Mouse (Mus musculus) layer of hippocampus, adult 9-11 months (tissue): ENCODE results near the gene Slc35e3.

Experiments
- DNase-seq: peaks from one replicate; pipeline ENCODE4 v3.0.0; 2022

Gene Slc35e3

DNA sequence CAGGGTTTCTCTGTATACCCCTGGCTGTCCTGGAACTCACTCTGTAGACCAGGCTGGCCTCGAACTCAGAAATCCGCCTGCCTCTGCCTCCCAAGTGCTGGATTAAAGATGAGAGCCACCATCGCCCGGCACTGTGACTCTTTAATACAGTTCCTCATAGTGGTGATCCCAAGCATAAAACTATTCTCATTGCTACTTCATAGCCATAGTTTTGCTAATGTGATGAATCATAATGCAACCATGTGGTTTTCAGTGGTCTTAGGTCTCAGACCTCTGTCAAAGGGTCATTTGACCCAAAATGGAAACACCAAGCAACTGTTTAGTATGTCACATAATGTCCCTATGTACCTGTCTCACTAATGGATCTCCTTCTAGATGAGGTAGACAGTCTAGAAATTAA, 50.6 kb downstream of the Slc35e3 start:
- no peak for DNase-seq

DNA sequence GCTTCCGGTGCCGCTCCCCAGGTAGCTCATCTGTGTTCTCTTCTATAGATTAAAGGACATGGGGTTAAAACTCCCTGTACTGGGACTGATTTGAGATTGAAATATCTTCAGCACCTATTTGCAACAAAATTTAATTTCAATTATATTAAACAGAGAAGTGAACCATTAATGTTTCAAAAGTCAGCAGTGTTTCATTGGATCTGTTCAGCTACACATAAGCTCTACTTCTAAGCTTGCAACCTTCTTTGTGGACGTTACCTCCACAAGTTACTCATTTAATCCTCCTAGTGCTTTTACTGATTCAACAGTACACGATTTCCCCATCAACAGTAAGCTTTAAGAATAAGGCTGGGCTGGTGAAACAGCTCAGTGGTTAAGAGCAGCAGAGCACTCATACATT, 51.1 kb downstream of the Slc35e3 start:
- DNase-seq, result no peak

GRCm38 (mm10) chr10:117694255-117694953, 51.8 kb downstream of the Slc35e3 start:
- no peak for DNase-seq

- no peak for DNase-seq
Measured at GRCm38 (mm10) chr10:117692953-117693352, 53.2 kb downstream of the Slc35e3 start.

GRCm38 (mm10) chr10:117692173-117692572, 54.0 kb downstream of the Slc35e3 start:
- DNase-seq, result no peak

- no peak for DNase-seq
Measured at GRCm38 (mm10) chr10:117691389-117691968, 54.7 kb downstream of the Slc35e3 start.

DNA sequence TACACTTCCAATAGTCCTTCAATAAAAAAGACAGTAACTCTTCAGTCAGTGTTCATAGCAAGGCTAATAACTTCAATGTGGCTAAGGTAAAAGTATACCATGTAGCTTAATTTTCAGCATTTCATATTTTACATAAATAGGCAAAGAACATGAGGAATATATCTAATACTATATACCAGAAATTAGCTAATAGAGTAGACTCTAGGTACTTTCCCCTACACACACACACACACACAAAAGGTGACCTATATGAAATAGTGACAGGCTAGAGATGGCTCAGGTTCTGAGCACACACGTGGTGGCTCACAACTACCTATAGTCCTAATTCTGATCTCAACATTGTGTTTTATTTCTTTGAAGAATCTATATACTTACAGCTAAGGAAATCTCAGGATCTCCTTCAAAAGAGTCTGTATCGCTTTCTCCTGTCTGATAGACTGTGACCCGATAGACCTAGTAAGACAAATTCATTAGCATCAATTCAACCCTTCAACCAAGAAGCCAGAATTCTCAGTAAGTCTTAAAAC, 55.3 kb downstream of the Slc35e3 start:
- DNase-seq, result no peak

- no peak for DNase-seq
Measured at GRCm38 (mm10) chr10:117690101-117690352, 56.1 kb downstream of the Slc35e3 start.

GRCm38 (mm10) chr10:117689297-117690100, 56.7 kb downstream of the Slc35e3 start:
- DNase-seq, result no peak

- DNase-seq, result no peak
Measured at GRCm38 (mm10) chr10:117688204-117689151, 57.7 kb downstream of the Slc35e3 start.

- no peak for DNase-seq
Measured at GRCm38 (mm10) chr10:117687577-117687976, 58.6 kb downstream of the Slc35e3 start.

DNA sequence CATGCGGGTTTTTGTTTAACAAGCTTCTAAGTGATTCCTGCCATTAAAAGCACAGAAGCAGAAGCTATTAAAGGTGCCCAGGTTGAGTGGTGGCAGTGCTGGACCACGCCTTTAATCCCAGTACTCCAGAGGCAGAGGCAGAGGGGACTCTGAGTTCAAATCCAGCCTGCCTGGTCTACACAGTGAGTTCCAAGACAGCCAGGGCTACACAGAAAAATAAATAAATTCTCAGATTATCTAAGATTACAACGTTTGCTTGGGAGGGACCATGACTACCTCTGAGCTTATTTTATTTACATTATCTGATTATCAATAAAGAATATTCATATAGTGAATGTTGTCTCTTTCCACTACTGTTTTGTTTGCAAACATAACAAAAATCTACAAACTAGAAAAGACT, 59.1 kb downstream of the Slc35e3 start:
- DNase-seq, result no peak

DNA sequence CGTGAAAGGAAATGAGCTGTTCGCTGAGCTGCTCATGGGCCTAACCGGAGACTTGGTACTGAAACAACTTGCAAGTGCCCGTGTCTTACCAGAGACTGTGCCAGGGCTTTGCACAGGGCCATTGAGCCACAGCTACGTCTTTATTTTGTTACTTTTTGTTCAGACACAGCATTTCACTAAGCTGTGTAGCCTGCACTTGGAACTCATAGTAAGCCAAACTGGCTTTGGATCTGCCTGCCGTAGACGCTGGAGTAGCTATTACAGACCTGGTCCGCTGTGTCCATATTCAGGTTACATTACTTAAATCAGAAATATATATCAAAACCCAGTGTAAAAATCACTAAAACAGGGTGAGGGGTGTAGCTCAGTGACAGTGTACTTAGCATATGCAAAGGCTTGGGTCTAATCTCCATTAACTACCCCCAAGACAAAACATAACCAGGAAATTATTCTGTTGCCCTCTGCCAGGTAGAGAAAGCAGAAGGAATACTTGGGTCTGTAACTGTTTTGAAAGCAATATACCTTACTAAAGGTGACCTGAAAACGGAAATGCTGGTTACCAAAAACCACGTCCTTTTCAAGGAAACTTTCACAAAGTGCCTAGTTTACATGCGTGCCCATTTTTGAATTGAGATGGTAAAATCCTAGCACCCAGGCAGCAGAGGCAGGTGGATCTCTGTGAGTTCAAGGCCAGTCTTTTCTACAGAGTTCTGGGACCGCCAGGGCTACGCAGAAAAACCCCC, 60.1 kb downstream of the Slc35e3 start:
- no peak for DNase-seq

DNA sequence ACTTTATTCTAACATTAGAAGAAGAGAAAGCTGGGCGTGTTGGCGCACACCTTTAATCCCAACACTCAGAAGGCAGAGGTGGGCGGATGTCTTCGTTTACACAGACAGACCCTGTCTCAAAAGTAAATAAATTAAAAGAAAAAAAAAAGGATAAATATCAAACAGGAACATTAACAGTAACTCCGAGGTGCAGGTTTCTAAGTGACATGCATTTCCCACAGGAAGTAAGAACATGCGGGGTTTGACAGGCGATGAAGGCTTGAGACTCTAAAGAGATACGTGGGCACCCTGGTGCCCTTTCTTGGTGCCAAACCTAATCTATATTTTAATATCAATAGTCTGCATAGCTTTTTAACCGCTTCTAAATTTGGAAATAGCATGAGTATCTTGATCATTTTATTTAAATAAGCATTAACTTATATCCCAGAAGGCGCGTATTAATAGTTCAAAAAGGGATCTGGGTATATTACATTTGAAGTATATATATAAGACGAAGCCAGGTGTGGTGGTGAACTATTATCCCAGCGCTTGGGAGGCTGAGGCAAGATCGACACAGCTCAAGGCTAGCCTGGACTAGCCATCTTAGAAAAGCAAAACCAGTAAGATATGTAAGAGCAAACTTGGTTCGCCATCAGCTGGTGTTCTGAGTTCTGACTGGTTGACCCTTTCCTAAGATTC, 60.9 kb downstream of the Slc35e3 start:
- no peak for DNase-seq

GRCm38 (mm10) chr10:117684298-117685170, 61.6 kb downstream of the Slc35e3 start:
- DNase-seq, result no peak

GRCm38 (mm10) chr10:117683734-117684037, 62.5 kb downstream of the Slc35e3 start:
- no peak for DNase-seq
